Mouse (Mus musculus) olfactory bulb, adult 2 months (tissue): Measurements from ENCODE around the gene Nufip2.

Experiments
- CTCF ChIP-seq: fragments of 200-500 bp; IDR thresholded peaks from 2 replicates; pipeline ENCODE4 v1.5.1; 2012; ENCODE audit warnings: low read depth, mild to moderate bottlenecking, low read length, moderate library complexity; ENCODE audit not compliant: insufficient read depth
- POLR2A ChIP-seq: fragments of 200-500 bp; IDR thresholded peaks from 2 replicates; pipeline ENCODE4 v1.6.1; 2012; ENCODE audit warnings: mild to moderate bottlenecking, low read depth, low read length, moderate library complexity; ENCODE audit not compliant: insufficient read depth

GRCm38 (mm10) chr11:77746652-77747051 is 60.7 kb downstream of the Nufip2 start:
- no peak for TF ChIP-seq CTCF
- no peak for TF ChIP-seq POLR2A
